Mouse (Mus musculus): ENCODE results near the gene Hist1h4c. TPM values are rescaled to one million over a fixed set of nuclear protein-coding genes. Genes with fewer than 3 reads are reported as not detected.
"Not testable (repeated sequence)": the region's sequence is repeated elsewhere in the genome, so short reads cannot be mapped to it uniquely, and the experiment has no call there.

The Hist1h4c gene
- polyA plus RNA-seq, 1 experiment from 2014 or later: 6.1 TPM

DNA sequence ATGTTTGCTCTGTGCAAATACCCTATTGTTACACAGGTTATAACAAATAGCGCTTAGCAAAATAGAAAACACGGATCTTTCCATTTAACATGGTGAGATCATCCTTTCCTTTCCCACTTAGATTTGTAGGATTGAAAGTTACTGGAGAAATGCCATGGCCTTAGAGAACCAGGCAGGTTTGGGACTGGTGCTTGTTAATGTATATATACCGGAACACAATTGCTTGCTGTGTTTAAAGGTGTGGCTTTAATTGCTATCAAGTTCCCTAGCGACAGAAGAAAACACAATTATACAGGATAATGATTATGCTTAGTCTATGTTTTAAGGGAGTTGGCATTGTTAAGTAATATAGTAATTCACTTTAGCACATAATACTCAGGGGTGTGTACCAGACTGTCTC, 11.1 kb downstream of the Hist1h4c start:
- H3K4me3 ChIP-seq (ENCODE audit: low read depth, low read length): no peak overlapping the region
- ATAC-seq (replicated peaks; ENCODE audit: insufficient number of reproducible peaks, low FRiP score, low TSS enrichment, low read depth): no peak
- H3K4me1 ChIP-seq (ENCODE audit: control insufficient read depth, insufficient read depth, low read length): no peaks in the 10 kb centered on the region
- 89% methylated on average over 4 of the region's 4 CpGs for WGBS
- no peak overlapping the region for H3K9ac ChIP-seq (replicated peaks; ENCODE audit: low read length)
- H3K27ac ChIP-seq (replicated peaks; ENCODE audit: low read depth, low read length): no peak overlapping the region
- no peak for DNase-seq (ENCODE audit: low spot score)
- no peaks in the 10 kb centered on the region for H3K27me3 ChIP-seq (ENCODE audit: control insufficient read depth, insufficient read depth, low read length)
- no peaks in the 10 kb centered on the region for H3K36me3 ChIP-seq (replicated peaks; ENCODE audit: control insufficient read depth, insufficient read depth, low read depth, low read length)
- no peaks in the 10 kb centered on the region for H3K9me3 ChIP-seq (replicated peaks; ENCODE audit: control insufficient read depth, low read length)
- H3K4me2 ChIP-seq (ENCODE audit: low read depth, low read length): no peak overlapping the region

DNA sequence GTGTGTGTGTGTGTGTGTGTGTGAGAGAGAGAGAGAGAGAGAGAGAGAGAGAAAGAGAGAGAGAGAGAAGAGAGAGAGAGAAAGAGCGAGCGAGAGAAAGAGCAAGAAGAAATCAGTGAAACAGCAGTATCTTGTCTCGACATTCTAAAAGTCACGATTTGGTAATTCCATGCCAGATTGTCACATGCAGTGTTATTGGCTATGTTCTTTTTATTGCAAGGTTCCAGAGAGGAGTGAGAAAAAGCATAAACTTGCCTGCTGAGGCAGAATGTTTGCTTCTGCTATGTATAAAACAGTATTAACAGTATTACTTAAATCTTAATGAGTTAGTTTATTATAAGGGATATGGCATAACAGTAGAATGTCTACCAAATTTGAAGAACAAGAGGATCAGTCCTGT, 12.3 kb downstream of the Hist1h4c start:
- Histone ChIP-seq H3K9me3 (replicated peaks; ENCODE audit: control insufficient read depth, low read length) (no peaks in the 10 kb centered on the region), H3K4me3 (ENCODE audit: low read depth, low read length) (peak overlapping the region; percentile 40), H3K4me2 (ENCODE audit: low read depth, low read length) (peak overlapping the region; percentile 66), H3K36me3 (replicated peaks; ENCODE audit: control insufficient read depth, insufficient read depth, low read depth, low read length) (no peaks in the 10 kb centered on the region), H3K4me1 (ENCODE audit: control insufficient read depth, insufficient read depth, low read length) (no peaks in the 10 kb centered on the region), H3K9ac (replicated peaks; ENCODE audit: low read length) (peak overlapping the region; percentile 55), H3K27ac (replicated peaks; ENCODE audit: low read depth, low read length) (peak overlapping the region; percentile 97), H3K27me3 (ENCODE audit: control insufficient read depth, insufficient read depth, low read length) (no peaks in the 10 kb centered on the region)
- ATAC-seq (replicated peaks; ENCODE audit: insufficient number of reproducible peaks, low FRiP score, low TSS enrichment, low read depth) (no peak), DNase-seq (ENCODE audit: low spot score) (peak; percentile 21)
- 62% methylated on average over 4 of the region's 4 CpGs for WGBS

DNA sequence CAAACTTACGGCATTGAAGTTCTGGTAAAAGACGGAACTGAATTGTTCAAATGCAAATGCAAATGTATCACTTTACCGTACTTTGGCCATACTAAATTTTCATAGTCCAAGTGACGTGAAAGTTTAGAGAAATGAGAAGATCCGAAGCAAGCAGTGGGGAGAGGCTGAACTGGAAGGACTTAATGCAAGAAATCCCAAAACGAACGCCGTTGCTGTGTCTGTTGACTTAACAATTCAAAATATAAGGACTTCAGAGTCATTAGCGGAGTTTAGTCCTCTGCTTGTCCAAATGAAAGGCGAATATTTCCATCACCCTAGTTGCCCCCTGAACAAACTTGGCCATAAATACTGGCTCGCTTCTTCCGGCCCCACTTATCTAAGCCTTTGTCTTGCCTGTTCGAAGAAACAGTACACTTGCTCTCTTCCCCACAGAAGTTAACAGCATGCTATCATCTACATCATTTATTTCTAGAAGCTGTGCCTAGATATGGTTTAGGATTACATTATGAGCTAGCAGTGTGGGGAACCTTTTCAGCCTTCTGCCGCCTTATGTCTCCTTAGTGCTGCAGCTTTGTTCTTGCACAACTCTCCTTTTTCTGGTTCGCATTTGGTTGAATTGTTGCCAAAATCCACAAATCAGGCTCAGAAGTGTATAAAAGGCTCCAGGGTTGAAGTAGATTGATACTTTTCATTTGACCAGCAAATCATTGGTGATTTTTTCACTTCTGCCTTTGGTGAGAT, 13.0 kb downstream of the Hist1h4c start:
- H3K9ac ChIP-seq (replicated peaks; ENCODE audit: low read length): peak overlapping the region; percentile 55
- H3K4me3 ChIP-seq (ENCODE audit: low read depth, low read length): peak overlapping the region; percentile 40
- DNase-seq (ENCODE audit: low spot score) (peak; percentile 67), ATAC-seq (replicated peaks; ENCODE audit: insufficient number of reproducible peaks, low FRiP score, low TSS enrichment, low read depth) (no peak)
- 17% methylated on average over 15 of the region's 15 CpGs for WGBS
- H3K36me3 ChIP-seq (replicated peaks; ENCODE audit: control insufficient read depth, insufficient read depth, low read depth, low read length): no peaks in the 10 kb centered on the region
- H3K9me3 ChIP-seq (replicated peaks; ENCODE audit: control insufficient read depth, low read length): no peaks in the 10 kb centered on the region
- peak overlapping the region; percentile 66 for H3K4me2 ChIP-seq (ENCODE audit: low read depth, low read length)
- peak overlapping the region; percentile 97 for H3K27ac ChIP-seq (replicated peaks; ENCODE audit: low read depth, low read length)
- no peaks in the 10 kb centered on the region for H3K27me3 ChIP-seq (ENCODE audit: control insufficient read depth, insufficient read depth, low read length)
- H3K4me1 ChIP-seq (ENCODE audit: control insufficient read depth, insufficient read depth, low read length): no peaks in the 10 kb centered on the region

DNA sequence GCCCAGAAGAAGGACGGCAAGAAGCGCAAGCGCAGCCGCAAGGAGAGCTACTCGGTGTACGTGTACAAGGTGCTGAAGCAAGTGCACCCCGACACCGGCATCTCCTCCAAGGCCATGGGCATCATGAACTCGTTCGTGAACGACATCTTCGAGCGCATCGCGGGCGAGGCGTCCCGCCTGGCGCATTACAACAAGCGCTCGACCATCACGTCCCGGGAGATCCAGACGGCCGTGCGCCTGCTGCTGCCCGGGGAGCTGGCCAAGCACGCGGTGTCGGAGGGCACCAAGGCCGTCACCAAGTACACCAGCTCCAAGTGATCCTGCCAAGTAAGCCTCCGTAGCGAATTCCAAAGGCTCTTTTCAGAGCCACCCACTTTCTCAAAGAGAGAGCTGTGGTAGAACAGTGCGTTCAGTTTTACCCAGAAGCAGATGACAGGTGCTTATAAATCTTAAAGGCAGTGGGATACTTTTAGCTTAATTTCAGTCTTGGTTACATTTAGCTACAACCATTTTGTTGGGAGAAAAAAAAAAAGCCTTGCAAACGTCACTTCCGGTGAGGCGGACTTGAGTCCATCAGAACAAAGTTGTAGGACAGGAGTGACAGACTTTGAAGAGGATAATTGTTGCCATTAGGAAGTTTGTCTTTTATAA, 13.8 kb downstream of the Hist1h4c start:
- H3K4me1 ChIP-seq (ENCODE audit: control insufficient read depth, insufficient read depth, low read length); H3K27me3 ChIP-seq (ENCODE audit: control insufficient read depth, insufficient read depth, low read length); H3K9me3 ChIP-seq (replicated peaks; ENCODE audit: control insufficient read depth, low read length); H3K36me3 ChIP-seq (replicated peaks; ENCODE audit: control insufficient read depth, insufficient read depth, low read depth, low read length): not testable (repeated sequence)
- peak overlapping the region; percentile 66 for H3K4me2 ChIP-seq (ENCODE audit: low read depth, low read length)
- 0% methylated on average over 12 of the region's 37 CpGs for WGBS
- ATAC-seq (replicated peaks; ENCODE audit: insufficient number of reproducible peaks, low FRiP score, low TSS enrichment, low read depth) (peak; percentile 19), DNase-seq (ENCODE audit: low spot score) (peak; percentile 91)
- peak overlapping the region; percentile 40 for H3K4me3 ChIP-seq (ENCODE audit: low read depth, low read length)
- peak overlapping the region; percentile 67 for H3K9ac ChIP-seq (replicated peaks; ENCODE audit: low read length)
- peak overlapping the region; percentile 97 for H3K27ac ChIP-seq (replicated peaks; ENCODE audit: low read depth, low read length)

DNA sequence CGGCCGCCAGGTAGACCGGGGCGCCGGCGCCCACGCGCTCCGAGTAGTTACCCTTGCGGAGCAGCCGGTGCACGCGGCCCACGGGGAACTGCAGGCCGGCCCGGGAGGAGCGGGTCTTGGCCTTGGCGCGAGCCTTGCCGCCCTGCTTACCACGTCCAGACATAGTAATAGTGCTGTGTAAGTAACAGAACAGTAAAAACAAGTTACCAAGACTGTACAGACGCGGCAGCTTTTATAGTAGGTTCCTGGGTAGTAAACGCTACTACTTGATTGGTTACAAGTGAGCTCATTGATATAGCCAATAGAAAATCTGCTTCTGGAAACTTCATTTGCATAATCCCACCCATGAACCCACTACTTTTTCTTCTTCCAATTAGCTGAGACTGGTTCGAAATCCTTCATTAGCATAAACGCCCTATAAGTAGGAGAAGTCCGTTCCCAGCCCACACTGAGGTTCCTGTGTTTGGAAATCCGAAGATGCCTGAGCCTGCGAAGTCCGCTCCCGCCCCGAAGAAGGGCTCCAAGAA, 14.4 kb downstream of the Hist1h4c start, which contains the start of the genes Hist1h2ac and Hist1h2bc:
TSS of gene Hist1h2ac (minus strand) at position 194 of the 527 bp plus-strand sequence.
TSS of gene Hist1h2bc (plus strand) at position 445 of the 527 bp plus-strand sequence.
- WGBS: under 1% methylated on average over 28 of the region's 32 CpGs
- Histone ChIP-seq H3K27me3 (ENCODE audit: control insufficient read depth, insufficient read depth, low read length) (no peaks in the 10 kb centered on the region), H3K4me1 (ENCODE audit: control insufficient read depth, insufficient read depth, low read length) (no peaks in the 10 kb centered on the region), H3K9me3 (replicated peaks; ENCODE audit: control insufficient read depth, low read length) (no peaks in the 10 kb centered on the region), H3K4me2 (ENCODE audit: low read depth, low read length) (peak within 1 kb of the TSS; percentile 66), H3K27ac (replicated peaks; ENCODE audit: low read depth, low read length) (peak within 1 kb of the TSS; percentile 97), H3K36me3 (replicated peaks; ENCODE audit: control insufficient read depth, insufficient read depth, low read depth, low read length) (no peaks in the 10 kb centered on the region), H3K4me3 (ENCODE audit: low read depth, low read length) (peak within 1 kb of the TSS; percentile 40), H3K9ac (replicated peaks; ENCODE audit: low read length) (peak within 1 kb of the TSS; percentile 67)
- DNase-seq (ENCODE audit: low spot score) (peak; percentile 99), ATAC-seq (replicated peaks; ENCODE audit: insufficient number of reproducible peaks, low FRiP score, low TSS enrichment, low read depth) (peak; percentile 99)

DNA sequence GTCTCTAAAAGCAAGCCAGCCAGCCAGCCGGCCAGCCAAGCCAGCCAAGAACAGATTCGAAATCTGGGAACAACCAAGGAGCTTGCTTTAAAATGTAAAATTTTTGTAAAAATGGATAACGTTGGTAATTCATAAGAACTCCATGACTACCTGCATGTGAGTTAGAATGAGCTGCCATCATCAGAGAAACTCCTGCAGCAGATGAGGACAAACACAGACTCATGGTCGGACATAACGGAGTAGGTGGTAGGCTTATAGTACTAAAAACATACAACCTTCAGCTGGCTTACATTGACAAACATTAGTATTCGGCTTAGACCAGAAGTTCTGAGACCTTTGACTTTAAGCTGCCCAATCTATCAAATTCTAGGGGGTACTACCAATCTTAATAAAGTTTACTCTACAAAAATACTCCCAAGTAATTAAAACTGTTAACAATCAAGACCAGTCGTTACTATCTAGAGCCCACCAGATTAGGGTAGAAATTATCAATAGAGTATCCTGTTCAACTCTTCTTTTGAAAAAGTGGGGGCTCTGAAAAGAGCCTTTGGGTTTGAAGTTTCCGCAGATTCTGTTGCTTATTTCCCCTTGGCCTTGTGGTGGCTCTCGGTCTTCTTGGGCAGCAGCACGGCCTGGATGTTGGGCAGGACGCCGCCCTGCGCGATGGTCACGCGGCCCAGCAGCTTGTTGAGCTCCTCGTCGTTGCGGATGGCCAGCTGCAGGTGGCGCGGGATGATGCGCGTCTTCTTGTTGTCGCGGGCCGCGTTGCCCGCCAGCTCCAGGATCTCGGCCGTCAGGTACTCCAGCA, 15.1 kb downstream of the Hist1h4c start:
- peak overlapping the region; percentile 35 for H3K4me2 ChIP-seq (ENCODE audit: low read depth, low read length)
- H3K9me3 ChIP-seq (replicated peaks; ENCODE audit: control insufficient read depth, low read length); H3K4me1 ChIP-seq (ENCODE audit: control insufficient read depth, insufficient read depth, low read length); H3K36me3 ChIP-seq (replicated peaks; ENCODE audit: control insufficient read depth, insufficient read depth, low read depth, low read length); H3K27me3 ChIP-seq (ENCODE audit: control insufficient read depth, insufficient read depth, low read length): not testable (repeated sequence)
- ATAC-seq (replicated peaks; ENCODE audit: insufficient number of reproducible peaks, low FRiP score, low TSS enrichment, low read depth) (peak; percentile 37), DNase-seq (ENCODE audit: low spot score) (peak; percentile 67)
- H3K4me3 ChIP-seq (ENCODE audit: low read depth, low read length): peak overlapping the region; percentile 34
- 12% methylated on average over 12 of the region's 30 CpGs for WGBS
- peak overlapping the region; percentile 60 for H3K9ac ChIP-seq (replicated peaks; ENCODE audit: low read length)
- peak overlapping the region; percentile 97 for H3K27ac ChIP-seq (replicated peaks; ENCODE audit: low read depth, low read length)

DNA sequence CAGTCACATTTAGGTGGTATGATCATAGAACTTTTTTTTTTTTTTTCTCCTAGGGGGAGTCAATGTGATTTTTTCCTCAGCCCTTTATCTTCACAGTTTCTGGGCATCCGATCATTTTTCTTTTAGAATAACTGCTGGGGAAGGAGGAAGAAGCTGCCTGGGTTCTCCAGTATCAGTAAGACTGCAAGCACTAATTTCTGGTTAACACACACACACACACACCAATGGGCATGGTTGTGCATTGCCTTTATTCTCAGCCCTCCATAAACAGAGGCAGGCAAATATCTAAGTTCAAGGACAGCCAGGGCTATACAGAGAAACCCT, 15.7 kb downstream of the Hist1h4c start:
- no peak for ATAC-seq (replicated peaks; ENCODE audit: insufficient number of reproducible peaks, low FRiP score, low TSS enrichment, low read depth)
- 63% methylated on average over 1 of the region's 1 CpGs for WGBS
- no peak for DNase-seq (ENCODE audit: low spot score)
- Histone ChIP-seq H3K36me3 (replicated peaks; ENCODE audit: control insufficient read depth, insufficient read depth, low read depth, low read length) (no peaks in the 10 kb centered on the region), H3K27me3 (ENCODE audit: control insufficient read depth, insufficient read depth, low read length) (no peaks in the 10 kb centered on the region), H3K4me1 (ENCODE audit: control insufficient read depth, insufficient read depth, low read length) (no peaks in the 10 kb centered on the region), H3K9me3 (replicated peaks; ENCODE audit: control insufficient read depth, low read length) (no peaks in the 10 kb centered on the region), H3K27ac (replicated peaks; ENCODE audit: low read depth, low read length) (peak overlapping the region; percentile 97), H3K4me3 (ENCODE audit: low read depth, low read length) (peak overlapping the region; percentile 34), H3K9ac (replicated peaks; ENCODE audit: low read length) (peak overlapping the region; percentile 60), H3K4me2 (ENCODE audit: low read depth, low read length) (peak overlapping the region; percentile 35)

Data from embryonic facial prominence, embryonic 11.5 days (tissue).